Mouse (Mus musculus): ENCODE data around the gene Armh3.

- TF ChIP-seq CTCF (conservative IDR thresholded peaks at IDR 0.05; ENCODE audit: low read length), result no peak
- no peak for TF ChIP-seq POU5F1 (IDR thresholded peaks at IDR 0.05; ENCODE audit: borderline replicate concordance, low read length)
Measured at GRCm38 (mm10) chr19:46032731-46033510, 34.6 kb upstream of the Armh3 start.
